In genomic region chrX:74240332-74240731, GRCm38 (mm10) we compare ENCODE assay signal across 28 mouse cellular contexts.
"Had no signal": no experiment of that assay in that cellular context is flagged by ENCODE, and none has a peak within 500 bp of the region (broad histone marks: within the 10 kb centered on the region; RNA-seq: fewer than 3 reads in every experiment).

No protein-coding gene starts in this region.

- DNase-seq: cerebellum, adult 2 months; cerebellum, adult 8-10 months; cerebellum, adult 9-10 months; cerebellum, adult 9-11 months; cerebellum, postnatal 10 days; cerebellum, postnatal 14 days; cerebellum, postnatal 25 days; cerebellum, postnatal 36 days; embryo, embryonic 11 days; forebrain, postnatal 0 days; gastrocnemius, adult 2 months; gastrocnemius, postnatal 10 days; gastrocnemius, postnatal 14 days; gastrocnemius, postnatal 25 days; gastrocnemius, postnatal 36 days; heart, adult 18-20 months; heart, adult 2 months had no signal

- H3K9ac ChIP-seq: embryonic facial prominence, embryonic 12.5 days; embryonic facial prominence, embryonic 13.5 days; embryonic facial prominence, embryonic 15.5 days; forebrain, embryonic 12.5 days; forebrain, embryonic 13.5 days; forebrain, embryonic 15.5 days; forebrain, postnatal 0 days had no signal

- H3K9me3 ChIP-seq: embryonic facial prominence, embryonic 10.5 days; embryonic facial prominence, embryonic 12.5 days; embryonic facial prominence, embryonic 13.5 days; embryonic facial prominence, embryonic 15.5 days; forebrain, embryonic 10.5 days; forebrain, embryonic 12.5 days; forebrain, embryonic 13.5 days; forebrain, embryonic 15.5 days had no signal

- H3K27ac ChIP-seq: embryonic facial prominence, embryonic 10.5 days; embryonic facial prominence, embryonic 12.5 days; embryonic facial prominence, embryonic 13.5 days; embryonic facial prominence, embryonic 15.5 days; forebrain, embryonic 10.5 days; forebrain, embryonic 12.5 days; forebrain, embryonic 13.5 days; forebrain, embryonic 15.5 days; gastrocnemius, adult 2 months; heart, adult 2 months had no signal

- H3K4me2 ChIP-seq: embryonic facial prominence, embryonic 12.5 days; embryonic facial prominence, embryonic 13.5 days; embryonic facial prominence, embryonic 15.5 days; forebrain, embryonic 12.5 days; forebrain, embryonic 13.5 days; forebrain, embryonic 15.5 days had no signal

- ATAC-seq: forebrain, embryonic 13.5 days; forebrain, embryonic 14.5 days; forebrain, embryonic 15.5 days; forebrain, embryonic 16.5 days; forebrain, postnatal 0 days had no signal

- H3K4me3 ChIP-seq: embryonic facial prominence, embryonic 10.5 days; embryonic facial prominence, embryonic 12.5 days; embryonic facial prominence, embryonic 13.5 days; embryonic facial prominence, embryonic 15.5 days; erythroblast, embryonic 14.5 days; forebrain, embryonic 10.5 days; forebrain, embryonic 12.5 days; forebrain, embryonic 13.5 days; forebrain, embryonic 15.5 days; gastrocnemius, adult 2 months; heart, adult 2 months had no signal

- H3K27me3 ChIP-seq: embryonic facial prominence, embryonic 12.5 days; embryonic facial prominence, embryonic 13.5 days; embryonic facial prominence, embryonic 15.5 days; forebrain, embryonic 12.5 days; forebrain, embryonic 13.5 days; forebrain, embryonic 15.5 days had no signal
